Mouse (Mus musculus): Measurements from ENCODE around the gene Ppp2r5b. TPM values are rescaled to one million over a fixed set of nuclear protein-coding genes. Genes with fewer than 3 reads are reported as not detected.

The Ppp2r5b gene
- total and polyA plus RNA-seq, 3 experiments = 2.8 to 9.8 (median 3.4) TPM

GRCm38 (mm10) chr19:6204265-6204664 lies 31.4 kb downstream of the Ppp2r5b start:
- H3K27ac ChIP-seq (ENCODE audit: insufficient read depth, low read depth) = no peak overlapping the region
- no peak overlapping the region for H3K9ac ChIP-seq (ENCODE audit: insufficient read depth, low read depth)
- H3K27me3 ChIP-seq (replicated peaks) = no peaks in the 10 kb centered on the region
- no peak overlapping the region for H3K4me3 ChIP-seq (replicated peaks in 1 of 3; ENCODE audit: low read depth in 2 of 3, low read length in 2 of 3, poor library complexity in 1 of 3)
- H3K4me1 ChIP-seq (ENCODE audit: control insufficient read depth in 1 of 2, insufficient read depth in 2 of 2) = no peaks in the 10 kb centered on the region
- H3K79me2 ChIP-seq (replicated peaks; ENCODE audit: control insufficient read depth, extremely low read depth, insufficient read depth, poor library complexity, severe bottlenecking) = no peaks in the 10 kb centered on the region
- no peak overlapping the region for H3K4me2 ChIP-seq (ENCODE audit: insufficient read depth, low read depth, poor library complexity, severe bottlenecking)
- H3K9me3 ChIP-seq (replicated peaks; ENCODE audit: low read length) = no peaks in the 10 kb centered on the region
- TF ChIP-seq NELFE (IDR thresholded peaks at IDR 0.05; ENCODE audit: low read depth, low read length) (no peak), IRF4 (IDR thresholded peaks at IDR 0.05; ENCODE audit: low read depth, low read length) (no peak), PAX5 (IDR thresholded peaks at IDR 0.05; ENCODE audit: low read length) (no peak), EP300 (IDR thresholded peaks at IDR 0.05; ENCODE audit: low read length) (no peak), JUN (IDR thresholded peaks at IDR 0.05; ENCODE audit: insufficient read depth, low read depth, low read length) (no peak), GABPA (IDR thresholded peaks at IDR 0.05; ENCODE audit: insufficient replicate concordance, low read depth, low read length) (no peak), POLR2A (IDR thresholded peaks at IDR 0.05; ENCODE audit: low read depth, low read length) (no peak), CHD1 (IDR thresholded peaks at IDR 0.05; ENCODE audit: low read depth, low read length) (no peak), USF2 (conservative IDR thresholded peaks at IDR 0.05; ENCODE audit: low read depth, low read length) (no peak), CTCF (conservative IDR thresholded peaks at IDR 0.05 in 1 of 2, IDR thresholded peaks at IDR 0.05 in 1 of 2; ENCODE audit: low read depth in 2 of 2, low read length in 2 of 2) (no peak), ZKSCAN1 (IDR thresholded peaks at IDR 0.05; ENCODE audit: borderline replicate concordance, low read depth, low read length) (no peak), ZC3H11A (IDR thresholded peaks at IDR 0.05; ENCODE audit: low read depth, low read length) (no peak), UBTF (IDR thresholded peaks at IDR 0.05; ENCODE audit: low read depth, low read length) (no peak), RCOR1 (conservative IDR thresholded peaks at IDR 0.05; ENCODE audit: low read depth, low read length) (no peak), POLR2AphosphoS2 (IDR thresholded peaks at IDR 0.05; ENCODE audit: low read depth, low read length) (no peak), ELF1 (IDR thresholded peaks at IDR 0.05; ENCODE audit: low read depth, low read length) (no peak), MYC (IDR thresholded peaks at IDR 0.05; ENCODE audit: low read depth, low read length) (no peak), TCF12 (IDR thresholded peaks at IDR 0.05; ENCODE audit: low read depth, low read length) (no peak)
- in situ Hi-C loops (cut with MboI; ENCODE audit: low pct_ligation_motif_present, low pct_unique_long_range_greater_than_20kb, low sequenced_read_pairs) (no loop called here), dilution Hi-C loops (cut with MboI; ENCODE audit: extremely low pct_ligation_motif_present, extremely low pct_unique_long_range_greater_than_20kb, low sequenced_read_pairs) (no loop called here)
- no peaks in the 10 kb centered on the region for H3K36me3 ChIP-seq (replicated peaks in 1 of 2; ENCODE audit: control insufficient read depth in 1 of 2, insufficient read depth in 1 of 2, low read length in 1 of 2)
- no peak for DNase-seq (ENCODE audit: extremely low read depth)

GRCm38 (mm10) chr19:6184131-6184530 lies 51.5 kb downstream of the Ppp2r5b start, which contains the start of gene Majin:
Gene Majin (plus strand): TSS chr19:6184388.
- H3K9me3 ChIP-seq (replicated peaks; ENCODE audit: low read length) = no peaks in the 10 kb centered on the region
- H3K36me3 ChIP-seq (replicated peaks in 1 of 2; ENCODE audit: control insufficient read depth in 1 of 2, insufficient read depth in 1 of 2, low read length in 1 of 2) = no peaks in the 10 kb centered on the region
- in situ Hi-C loops (cut with MboI; ENCODE audit: low pct_ligation_motif_present, low pct_unique_long_range_greater_than_20kb, low sequenced_read_pairs) = no loop called here
- no peak within 1 kb of the TSS for H3K27ac ChIP-seq (ENCODE audit: insufficient read depth, low read depth)
- DNase-seq (ENCODE audit: extremely low read depth) = no peak
- TF ChIP-seq BHLHE40 (IDR thresholded peaks at IDR 0.05; ENCODE audit: low read depth, low read length) (no peak), UBTF (IDR thresholded peaks at IDR 0.05; ENCODE audit: low read depth, low read length) (no peak), SIN3A (IDR thresholded peaks at IDR 0.05; ENCODE audit: low read length) (no peak), USF2 (conservative IDR thresholded peaks at IDR 0.05; ENCODE audit: low read depth, low read length) (no peak), ELF1 (IDR thresholded peaks at IDR 0.05; ENCODE audit: low read depth, low read length) (no peak), MAX (IDR thresholded peaks at IDR 0.05; ENCODE audit: low read length) (no peak), USF1 (IDR thresholded peaks at IDR 0.05; ENCODE audit: low read depth, low read length) (no peak), CTCF (conservative IDR thresholded peaks at IDR 0.05 in 1 of 2, IDR thresholded peaks at IDR 0.05 in 1 of 2; ENCODE audit: low read depth in 2 of 2, low read length in 2 of 2) (no peak), IRF4 (IDR thresholded peaks at IDR 0.05; ENCODE audit: low read depth, low read length) (no peak), KAT2A (IDR thresholded peaks at IDR 0.05; ENCODE audit: insufficient replicate concordance, low read length) (no peak), RAD21 (IDR thresholded peaks at IDR 0.05; ENCODE audit: low read depth, low read length) (no peak), CHD2 (IDR thresholded peaks at IDR 0.05; ENCODE audit: low read length) (no peak), POLR2AphosphoS2 (IDR thresholded peaks at IDR 0.05; ENCODE audit: low read depth, low read length) (no peak), MYC (IDR thresholded peaks at IDR 0.05; ENCODE audit: low read depth, low read length) (no peak), MXI1 (IDR thresholded peaks at IDR 0.05; ENCODE audit: low read depth, low read length) (no peak)
- H3K79me2 ChIP-seq (replicated peaks; ENCODE audit: control insufficient read depth, extremely low read depth, insufficient read depth, poor library complexity, severe bottlenecking) = no peaks in the 10 kb centered on the region
- H3K4me1 ChIP-seq (ENCODE audit: control insufficient read depth in 1 of 2, insufficient read depth in 2 of 2) = peaks cover 0 to 5% of the 10 kb centered on the region in 2 experiments; a peak in 2 of 4 replicates
- dilution Hi-C loops (cut with MboI; ENCODE audit: extremely low pct_ligation_motif_present, extremely low pct_unique_long_range_greater_than_20kb, low sequenced_read_pairs) = no loop called here
- H3K27me3 ChIP-seq (replicated peaks) = peaks cover 21% of the 10 kb centered on the region
- no peak within 1 kb of the TSS for H3K9ac ChIP-seq (ENCODE audit: insufficient read depth, low read depth)
- H3K4me3 ChIP-seq (replicated peaks in 1 of 3; ENCODE audit: low read depth in 2 of 3, low read length in 2 of 3, poor library complexity in 1 of 3) = no peak within 1 kb of the TSS
- H3K4me2 ChIP-seq (ENCODE audit: insufficient read depth, low read depth, poor library complexity, severe bottlenecking) = no peak within 1 kb of the TSS
